Mouse (Mus musculus): ENCODE measurements around the gene Hyal6.
A peak's percentile ranks its signal among the peaks of the same experiment; 100 is the strongest.

DNA sequence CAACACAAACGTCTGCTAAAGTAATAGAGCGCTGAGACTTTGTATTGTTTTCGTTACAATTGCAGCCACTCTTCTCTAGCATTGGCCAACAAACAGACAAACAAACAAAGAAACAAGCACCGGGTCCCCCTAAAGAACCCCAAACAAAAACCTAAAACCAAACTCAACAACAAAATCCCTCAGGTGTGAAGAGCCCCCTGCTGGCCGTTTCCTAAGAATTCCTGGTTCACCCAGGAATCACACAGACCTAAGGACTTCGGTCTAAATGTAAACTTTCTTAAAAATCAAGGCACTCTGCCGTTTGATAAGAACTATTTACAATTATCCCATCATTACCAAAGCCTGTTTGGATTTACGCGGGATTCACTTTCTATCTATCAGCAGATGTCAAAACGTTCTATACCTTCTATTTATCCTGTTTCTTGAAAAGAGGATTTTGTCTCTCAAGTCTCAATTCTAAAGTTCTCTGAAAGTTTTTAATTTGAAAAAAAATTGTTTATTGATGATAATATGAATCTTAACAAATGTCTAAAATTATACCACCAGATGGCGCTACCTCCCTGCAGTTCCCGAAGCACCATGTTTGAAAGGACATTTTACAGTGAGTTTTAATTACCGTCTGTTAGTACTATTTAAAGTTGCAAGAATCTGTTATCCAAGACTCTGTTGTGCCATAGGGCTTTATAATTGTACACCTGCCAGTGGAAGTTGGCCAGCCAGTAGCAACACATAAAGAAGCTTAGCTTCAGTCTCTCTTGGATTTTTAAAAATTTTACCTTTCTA, 11.5 kb upstream of the Hyal6 start:
- peak; percentile 71 for TF ChIP-seq CTCF (IDR thresholded peaks at IDR 0.05; ENCODE audit: low read depth)
- TF ChIP-seq EP300 (IDR thresholded peaks at IDR 0.05; ENCODE audit: low read depth), result no peak

Measured in liver, postnatal 0 days (tissue).